In the genomic region with DNA sequence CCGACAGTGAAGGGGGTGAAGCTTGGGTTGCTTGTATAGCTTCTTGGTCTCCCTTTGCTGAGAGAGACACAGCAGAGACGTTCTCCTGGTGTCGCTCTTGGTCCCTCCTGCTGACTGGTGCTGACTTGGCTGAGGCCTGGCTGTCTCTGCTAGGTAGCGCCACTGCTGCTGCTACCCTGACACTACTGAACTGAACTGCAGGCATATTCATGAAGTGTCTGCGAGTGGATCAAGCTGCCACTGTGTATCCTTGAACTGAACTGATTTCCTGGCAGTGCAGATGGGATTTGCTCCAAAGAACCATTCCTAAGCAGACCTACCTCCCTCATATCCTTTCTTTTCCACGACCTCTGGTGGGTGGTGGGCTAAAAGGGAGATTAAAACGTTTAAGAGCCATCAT, we compare ENCODE assay signal across 19 mouse cellular contexts.
DNase-seq lines count a peak whose midpoint lies in the region; ATAC-seq lines count a peak whose summit lies in the region.
"Had no signal": no experiment of that assay in that cellular context is flagged by ENCODE, and none has a peak within 500 bp of the region (broad histone marks: within the 10 kb centered on the region; RNA-seq: fewer than 3 reads in every experiment).

No protein-coding gene starts in this region.

- H3K36me3 ChIP-seq in midbrain, embryonic 11.5 days (ENCODE audit: control insufficient read depth, insufficient read depth, low read length), result no peaks in the 10 kb centered on the region
- H3K36me3 ChIP-seq in midbrain, embryonic 16.5 days (ENCODE audit: control insufficient read depth, insufficient read depth, low read length), result no peaks in the 10 kb centered on the region
- no peaks in the 10 kb centered on the region for H3K36me3 ChIP-seq in lung, embryonic 16.5 days (ENCODE audit: control insufficient read depth, insufficient read depth, low read length)
- H3K36me3 ChIP-seq in heart, embryonic 10.5 days, result no peaks in the 10 kb centered on the region
- H3K36me3 ChIP-seq: embryonic facial prominence, embryonic 10.5 days; hindbrain, embryonic 12.5 days had no signal

- peak; percentile 51 for DNase-seq in midbrain, embryonic 11.5 days (ENCODE audit: low spot score, missing footprints)
- peak; percentile 4 for DNase-seq in lung, postnatal 25 days (ENCODE audit: low spot score)
- DNase-seq in heart, embryonic 10.5 days (ENCODE audit: low spot score), result no peak
- DNase-seq in adrenal gland, adult 2 months, result no peak
- DNase-seq in embryo, embryonic 10 days (ENCODE audit: low spot score), result no peak
- DNase-seq: adrenal gland, postnatal 10 days; cerebellum, adult 11-12 months; cerebellum, adult 9-11 months; cerebellum, postnatal 36 days; gastrocnemius, postnatal 36 days; heart, adult 11 months; heart, postnatal 10 days; heart, postnatal 4 days had no signal

- ATAC-seq in midbrain, embryonic 11.5 days (ENCODE audit: low FRiP score), result no peak
- no peak for ATAC-seq in midbrain, embryonic 16.5 days
- peak; percentile 74 for ATAC-seq in lung, embryonic 16.5 days (ENCODE audit: low read depth)
- ATAC-seq: forebrain, embryonic 13.5 days; hindbrain, embryonic 16.5 days had no signal

- no peaks in the 10 kb centered on the region for H3K9me3 ChIP-seq in midbrain, embryonic 11.5 days (ENCODE audit: control insufficient read depth, low read length)
- no peaks in the 10 kb centered on the region for H3K9me3 ChIP-seq in midbrain, embryonic 16.5 days (replicated peaks; ENCODE audit: control insufficient read depth, low read length, poor library complexity, severe bottlenecking)
- H3K9me3 ChIP-seq in lung, embryonic 16.5 days (ENCODE audit: control insufficient read depth, low read length), result no peaks in the 10 kb centered on the region
- no peaks in the 10 kb centered on the region for H3K9me3 ChIP-seq in heart, embryonic 10.5 days
- H3K9me3 ChIP-seq: embryonic facial prominence, embryonic 10.5 days; forebrain, embryonic 13.5 days; hindbrain, embryonic 12.5 days had no signal

- no peak overlapping the region for H3K4me3 ChIP-seq in midbrain, embryonic 11.5 days (ENCODE audit: low read depth, low read length)
- no peak overlapping the region for H3K4me3 ChIP-seq in midbrain, embryonic 16.5 days (ENCODE audit: low read depth, low read length)
- no peak overlapping the region for H3K4me3 ChIP-seq in lung, embryonic 16.5 days (ENCODE audit: low read length)
- no peak overlapping the region for H3K4me3 ChIP-seq in heart, embryonic 10.5 days
- H3K4me3 ChIP-seq: embryonic facial prominence, embryonic 10.5 days; forebrain, embryonic 13.5 days; hindbrain, embryonic 12.5 days had no signal

- 0 out of 2 replicates have a peak, but pooled peaks cover 3% of the 10 kb centered on the region for H3K4me1 ChIP-seq in midbrain, embryonic 11.5 days (ENCODE audit: control insufficient read depth, insufficient read depth, low read length)
- peaks cover 4% of the 10 kb centered on the region; the same call in 1 of the 2 replicates for H3K4me1 ChIP-seq in midbrain, embryonic 16.5 days (ENCODE audit: control insufficient read depth, insufficient read depth, low read length)
- peaks cover 5% of the 10 kb centered on the region; the same call in 1 of the 2 replicates for H3K4me1 ChIP-seq in lung, embryonic 16.5 days (replicated peaks; ENCODE audit: control insufficient read depth, insufficient read depth, low read length)
- H3K4me1 ChIP-seq in heart, embryonic 10.5 days, result peaks cover 32% of the 10 kb centered on the region
- H3K4me1 ChIP-seq: forebrain, embryonic 13.5 days had no signal

- no peak overlapping the region for H3K27ac ChIP-seq in midbrain, embryonic 11.5 days (ENCODE audit: low read depth, low read length)
- H3K27ac ChIP-seq in midbrain, embryonic 16.5 days (ENCODE audit: low read length), result no peak overlapping the region
- H3K27ac ChIP-seq in lung, embryonic 16.5 days (ENCODE audit: low read length), result no peak overlapping the region
- H3K27ac ChIP-seq in heart, embryonic 10.5 days, result no peak overlapping the region
- H3K27ac ChIP-seq: embryonic facial prominence, embryonic 10.5 days; forebrain, embryonic 13.5 days; hindbrain, embryonic 12.5 days had no signal

- WGBS in midbrain, embryonic 11.5 days, result 80% methylated on average over 7 of the region's 7 CpGs
- 66% methylated on average over 7 of the region's 7 CpGs for WGBS in midbrain, embryonic 16.5 days
- 43% methylated on average over 7 of the region's 7 CpGs for WGBS in lung, embryonic 16.5 days
- WGBS in heart, embryonic 10.5 days, result 70% methylated on average over 7 of the region's 7 CpGs

- no peak overlapping the region for H3K4me2 ChIP-seq in midbrain, embryonic 11.5 days
- H3K4me2 ChIP-seq in midbrain, embryonic 16.5 days (ENCODE audit: low read length), result no peak overlapping the region
- H3K4me2 ChIP-seq in lung, embryonic 16.5 days (ENCODE audit: low read depth, low read length), result no peak overlapping the region
- H3K4me2 ChIP-seq: forebrain, embryonic 13.5 days; hindbrain, embryonic 12.5 days had no signal

- no peaks in the 10 kb centered on the region for H3K27me3 ChIP-seq in midbrain, embryonic 11.5 days (ENCODE audit: control insufficient read depth, insufficient read depth, low read length)
- H3K27me3 ChIP-seq in midbrain, embryonic 16.5 days (ENCODE audit: control insufficient read depth, insufficient read depth, low read depth, low read length), result no peaks in the 10 kb centered on the region
- no peaks in the 10 kb centered on the region for H3K27me3 ChIP-seq in lung, embryonic 16.5 days (ENCODE audit: control insufficient read depth, insufficient read depth, low read depth, low read length)
- H3K27me3 ChIP-seq in heart, embryonic 10.5 days (ENCODE audit: insufficient read depth, poor library complexity, severe bottlenecking), result no peaks in the 10 kb centered on the region; the same call in 1 of the 2 replicates
- H3K27me3 ChIP-seq: forebrain, embryonic 13.5 days; hindbrain, embryonic 12.5 days had no signal

- H3K9ac ChIP-seq in midbrain, embryonic 11.5 days (ENCODE audit: low read length), result no peak overlapping the region
- H3K9ac ChIP-seq in midbrain, embryonic 16.5 days (ENCODE audit: low read depth, low read length), result no peak overlapping the region
- H3K9ac ChIP-seq in lung, embryonic 16.5 days (ENCODE audit: low read length), result no peak overlapping the region
- H3K9ac ChIP-seq: forebrain, embryonic 13.5 days; hindbrain, embryonic 12.5 days had no signal

Comparison
In these comparisons a context has a peak if more than half of its experiments do, and no peak if none do; other contexts are left out.
1. DNase-seq: peak in midbrain, embryonic 11.5 days (single experiment) and lung, postnatal 25 days (single experiment); none in heart, embryonic 10.5 days (single experiment), adrenal gland, adult 2 months (single experiment) and embryo, embryonic 10 days (single experiment).